Mouse (Mus musculus) heart, postnatal 4 days (tissue): ENCODE results near the gene Olfr136. TPM values are rescaled to one million over a fixed set of nuclear protein-coding genes. Genes with fewer than 3 reads are reported as not detected.

ENCODE experiments used
- DNase-seq: peaks from one replicate; pipeline ENCODE4 v3.0.0; 2021
- total RNA-seq, 2 experiments: library from RNA; stranded (reverse); gene quantifications; 2 replicates each; pipeline ENCODE4 v1.2.3; 2021

Olfr136 gene
- not detected for total RNA-seq

DNA sequence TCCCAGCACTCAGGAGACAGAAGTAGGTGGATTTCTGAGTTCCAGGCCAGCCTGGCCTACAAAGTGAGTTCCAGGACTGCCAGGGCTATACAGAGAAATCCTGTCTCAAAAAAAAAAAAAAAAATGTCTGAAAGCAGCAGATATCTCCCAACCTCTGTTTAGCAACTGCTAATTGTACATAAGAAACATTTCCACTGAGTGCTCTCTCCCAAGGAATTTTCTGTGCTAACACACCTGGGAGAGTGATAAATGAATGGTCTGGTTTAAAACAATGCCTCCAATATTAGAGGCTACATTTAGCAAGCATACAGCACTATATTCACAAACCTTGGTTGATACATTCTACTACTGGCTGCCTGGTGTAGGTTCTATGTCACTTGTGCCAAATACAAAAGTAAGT lies at the start of gene Olfr136:
TSS of gene Olfr136 (plus strand) at position 301 of the 400 bp plus-strand sequence.
- DNase-seq, result no peak

DNA sequence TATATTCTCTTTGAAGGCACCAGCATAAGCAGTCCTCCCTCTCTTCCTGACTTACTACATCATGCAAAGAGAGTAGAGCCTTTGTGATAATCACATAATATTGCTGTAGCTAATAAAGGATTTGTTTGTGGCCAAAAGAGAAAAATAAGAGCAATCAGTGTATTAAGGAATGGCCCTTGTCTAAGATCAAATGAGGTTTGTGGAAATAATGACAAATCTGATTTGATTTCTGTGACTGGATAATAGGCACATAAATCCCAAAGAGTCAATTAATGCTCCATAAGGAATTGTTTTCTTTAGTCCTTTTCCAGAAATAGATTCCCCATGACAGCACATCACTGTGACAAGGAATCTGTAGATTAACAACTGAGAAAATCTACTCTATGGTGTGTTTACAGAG lies 22.2 kb upstream of the Olfr136 start, which contains the start of gene Olfr137:
TSS of gene Olfr137 (minus strand) at position 101 of the 400 bp plus-strand sequence.
- no peak for DNase-seq

Other genes with a start within 250 kb of the Olfr136 start
- gene Olfr131, start 241.1 kb upstream of the Olfr136 start, total RNA-seq, result not detected
- gene Olfr132, start 195.3 kb upstream of the Olfr136 start, total RNA-seq, result not detected
- not detected for gene Olfr133, start 184.6 kb upstream of the Olfr136 start, total RNA-seq
- not detected for gene Olfr134, start 158.4 kb upstream of the Olfr136 start, total RNA-seq
- not detected for gene Olfr135, start 125.5 kb upstream of the Olfr136 start, total RNA-seq
- not detected for gene Olfr138, start 68.8 kb upstream of the Olfr136 start, total RNA-seq
- not detected for gene Olfr137, start 22.3 kb upstream of the Olfr136 start, total RNA-seq
- gene Esp36, start 90.4 kb downstream of the Olfr136 start, total RNA-seq, result not detected
- not detected for gene Esp34, start 224.4 kb downstream of the Olfr136 start, total RNA-seq